Mouse (Mus musculus) MEL-GATA-1-ER (cell line): ENCODE results near the gene Mesd.

Experiments used
- DNase-seq: peaks from one replicate; pipeline ENCODE4 v3.0.0-alpha.2; 2012; ENCODE audit warnings: low read depth; ENCODE audit errors: extremely low read depth

Mesd gene

DNA sequence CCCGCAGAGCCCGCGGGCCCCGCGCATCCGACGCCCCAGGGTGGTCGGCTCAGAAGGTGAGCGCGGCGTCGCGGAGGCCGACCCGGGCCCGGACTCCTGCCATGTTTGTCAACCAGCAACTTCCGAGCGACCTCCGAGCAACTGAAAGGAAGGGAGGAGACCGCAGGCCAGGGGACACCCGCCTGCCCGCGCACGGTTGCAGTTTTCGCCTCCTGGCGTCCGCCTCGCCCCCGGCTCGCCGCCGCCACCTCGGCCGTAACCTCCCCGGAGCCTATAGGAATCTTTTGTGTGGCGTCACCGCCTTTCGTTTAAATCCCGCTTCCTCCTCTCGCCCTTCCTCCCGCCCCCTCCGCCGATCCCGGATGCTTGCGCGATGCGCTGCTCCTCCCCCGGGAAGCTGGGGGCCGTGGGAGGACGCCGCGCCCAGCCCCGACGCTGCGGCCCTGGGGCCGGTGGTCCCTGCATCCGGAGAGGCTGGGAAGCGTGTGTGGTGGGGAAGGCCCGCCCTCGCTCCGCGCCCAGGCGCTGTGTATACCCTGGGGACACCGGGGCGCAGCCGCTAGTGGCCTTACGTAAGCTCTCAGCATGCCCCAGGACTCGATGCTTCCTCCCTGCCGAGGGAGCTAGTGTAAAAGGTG is at the start of gene Mesd, which contains the start of gene Tlnrd1:
Gene Mesd (plus strand): TSS at position 446 of the 638 bp plus-strand sequence.
Gene Tlnrd1 (minus strand): TSS at position 285 of the 638 bp plus-strand sequence.
- DNase-seq = peak; percentile 84

DNA sequence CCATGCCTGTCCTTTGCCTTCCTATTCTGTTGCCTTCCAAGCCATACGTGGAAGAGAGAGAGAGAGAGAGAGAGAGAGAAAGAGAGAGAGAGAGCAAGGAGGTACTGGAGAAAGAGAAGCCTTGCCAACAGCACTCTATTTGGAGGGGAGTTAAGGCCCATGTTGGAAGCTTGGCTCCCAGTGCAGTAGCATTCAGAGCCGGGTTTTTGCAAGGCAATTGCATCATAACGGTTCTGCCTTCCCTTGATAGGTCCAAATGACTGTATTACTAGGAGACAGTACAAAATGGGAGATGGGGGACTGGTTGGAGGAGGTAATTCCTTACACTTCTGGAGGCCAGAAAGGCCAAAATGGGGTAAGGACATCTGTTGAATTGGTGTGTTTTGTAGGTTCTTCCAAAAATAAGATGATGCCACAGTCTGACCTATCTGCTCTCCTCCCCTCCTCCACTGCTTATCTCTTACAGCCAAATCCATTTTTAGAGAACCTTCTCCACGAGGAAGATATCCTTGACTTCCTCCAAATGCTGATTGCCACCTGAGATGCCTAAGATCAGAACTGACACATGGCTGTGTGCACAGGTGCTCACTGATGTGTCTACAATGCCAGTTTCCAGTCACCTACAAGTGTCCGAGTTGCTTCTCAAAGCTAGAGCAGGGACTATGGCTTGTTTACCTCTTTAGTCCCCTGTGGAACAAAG is 45.6 kb upstream of the Mesd start:
- DNase-seq = no peak

DNA sequence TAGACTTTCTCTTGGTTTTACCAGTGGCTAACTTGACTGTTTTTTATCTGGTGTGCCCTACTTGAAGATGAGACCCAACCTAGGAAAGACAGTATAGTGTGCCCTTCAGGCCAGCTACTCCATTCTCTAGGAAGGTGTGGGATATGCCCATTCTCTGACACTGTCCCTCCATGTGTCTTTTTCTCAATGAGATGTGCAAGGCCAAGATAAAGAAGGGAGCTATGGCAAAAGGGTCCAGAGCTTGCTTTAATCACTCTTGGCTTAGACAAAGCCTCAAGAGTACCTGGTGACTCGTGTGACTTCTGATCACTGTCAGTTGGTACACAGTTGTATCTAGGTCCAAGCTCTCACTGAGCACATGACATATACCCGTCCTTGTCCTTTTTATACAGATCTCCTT is 44.2 kb upstream of the Mesd start:
- no peak for DNase-seq

DNA sequence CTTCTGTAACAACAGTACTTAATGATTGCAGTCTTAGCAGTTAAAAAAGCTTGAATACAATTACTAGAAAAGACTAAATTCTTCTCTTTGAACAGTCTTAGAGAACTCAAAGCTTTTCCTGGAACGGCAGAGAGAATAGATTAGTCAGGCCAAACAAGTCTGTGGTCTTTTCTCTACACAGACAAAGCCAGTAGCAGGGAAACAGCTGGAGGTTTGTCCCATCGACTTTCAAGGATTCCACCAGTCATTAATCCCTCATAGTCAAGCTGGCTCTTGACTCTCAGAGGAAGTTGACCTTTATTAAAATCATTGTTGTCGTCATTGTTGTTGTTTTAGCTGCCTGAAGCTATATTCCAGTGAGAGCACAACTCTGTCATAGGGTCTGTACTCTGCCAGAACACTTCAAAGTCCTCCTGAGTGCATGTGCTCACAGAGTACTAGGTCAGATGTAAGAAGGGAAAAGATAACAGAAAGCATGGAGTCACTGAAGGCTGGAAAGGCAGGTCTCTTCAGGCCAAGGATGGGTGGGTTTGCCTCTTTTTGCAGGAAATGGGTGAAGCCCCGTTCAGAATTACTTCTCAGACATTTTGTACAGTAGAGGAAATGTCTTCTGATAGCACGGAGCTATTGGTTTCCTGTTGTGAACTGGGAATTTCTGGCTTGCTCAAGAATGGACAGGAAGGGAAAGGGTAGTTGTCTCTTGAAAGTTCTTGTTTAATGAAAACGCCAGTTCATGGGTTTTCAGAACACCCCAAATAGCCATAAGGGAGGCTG is 41.6 kb upstream of the Mesd start:
- DNase-seq = no peak

DNA sequence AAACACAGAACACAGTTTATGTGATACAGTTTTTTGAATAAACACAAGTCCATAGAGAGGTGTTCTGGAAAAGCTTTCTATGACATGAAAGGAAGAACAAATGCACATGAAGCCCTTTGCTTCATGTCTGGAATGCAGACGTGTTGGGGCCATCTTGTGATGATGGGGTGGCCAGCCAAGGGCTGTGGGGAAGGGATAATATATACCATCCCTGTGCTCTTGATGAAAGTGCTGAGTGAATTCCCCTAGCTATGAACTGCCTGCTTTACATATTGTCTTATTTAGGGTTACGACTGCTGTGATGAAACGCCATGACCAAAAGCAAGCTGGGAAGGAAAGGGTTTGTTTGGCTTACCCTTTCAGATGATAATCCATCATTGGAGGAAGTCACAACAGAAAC is 39.5 kb upstream of the Mesd start:
- DNase-seq = no peak

GRCm38 (mm10) chr7:83847187-83848075 is 36.8 kb upstream of the Mesd start:
- DNase-seq = no peak

DNA sequence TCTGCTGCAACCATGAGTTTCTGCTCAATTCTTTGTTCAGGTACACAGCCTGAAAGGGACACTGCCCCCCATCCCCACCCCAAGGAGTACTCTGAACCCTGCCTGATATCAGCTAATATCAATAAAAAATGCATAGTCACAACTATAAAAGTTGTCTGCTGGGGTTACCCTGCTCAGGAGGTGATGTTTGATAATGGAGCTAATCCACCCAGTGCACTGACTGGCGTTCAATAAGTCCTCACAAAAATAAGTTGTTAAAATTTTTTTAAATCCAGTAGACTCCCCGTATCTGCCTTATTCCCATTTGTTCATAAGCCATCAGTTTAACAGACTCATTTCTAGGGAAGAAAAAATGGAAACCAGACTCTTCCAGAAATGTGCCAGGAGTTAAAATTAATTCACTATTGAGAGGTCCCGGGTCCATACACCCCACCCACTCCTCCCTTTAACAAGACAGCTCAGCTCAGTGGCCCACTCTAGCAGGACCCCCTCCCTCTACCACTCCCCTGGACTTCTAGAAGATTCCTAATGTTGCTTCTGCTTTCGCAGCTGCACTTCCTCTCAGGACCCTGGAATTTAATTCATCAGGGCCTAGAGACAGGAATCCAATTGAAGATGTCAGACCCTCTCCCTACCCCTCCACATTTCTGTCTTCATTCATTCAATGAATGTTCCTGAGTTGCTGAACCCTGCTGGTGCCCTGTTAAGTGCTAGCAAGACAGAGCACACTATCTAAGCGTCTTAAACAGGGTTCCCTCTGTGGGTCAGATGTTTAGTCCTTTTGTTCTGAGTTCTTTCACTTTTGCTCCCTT is 32.5 kb upstream of the Mesd start:
- no peak for DNase-seq

GRCm38 (mm10) chr7:83852381-83853380 is 31.6 kb upstream of the Mesd start:
- no peak for DNase-seq

GRCm38 (mm10) chr7:83855203-83855602 is 29.1 kb upstream of the Mesd start:
- no peak for DNase-seq

GRCm38 (mm10) chr7:83856353-83857207 is 27.7 kb upstream of the Mesd start:
- no peak for DNase-seq

GRCm38 (mm10) chr7:83857208-83857488 is 27.1 kb upstream of the Mesd start:
- DNase-seq = no peak

GRCm38 (mm10) chr7:83857921-83858320 is 26.3 kb upstream of the Mesd start:
- no peak for DNase-seq

- no peak for DNase-seq
Observed at GRCm38 (mm10) chr7:83859378-83860083, 24.7 kb upstream of the Mesd start.

GRCm38 (mm10) chr7:83863554-83863953 is 20.7 kb upstream of the Mesd start:
- DNase-seq = no peak

- no peak for DNase-seq
Observed at GRCm38 (mm10) chr7:83868200-83868599, 16.1 kb upstream of the Mesd start.

- DNase-seq = no peak
Observed at GRCm38 (mm10) chr7:83869839-83870543, 14.3 kb upstream of the Mesd start.

DNA sequence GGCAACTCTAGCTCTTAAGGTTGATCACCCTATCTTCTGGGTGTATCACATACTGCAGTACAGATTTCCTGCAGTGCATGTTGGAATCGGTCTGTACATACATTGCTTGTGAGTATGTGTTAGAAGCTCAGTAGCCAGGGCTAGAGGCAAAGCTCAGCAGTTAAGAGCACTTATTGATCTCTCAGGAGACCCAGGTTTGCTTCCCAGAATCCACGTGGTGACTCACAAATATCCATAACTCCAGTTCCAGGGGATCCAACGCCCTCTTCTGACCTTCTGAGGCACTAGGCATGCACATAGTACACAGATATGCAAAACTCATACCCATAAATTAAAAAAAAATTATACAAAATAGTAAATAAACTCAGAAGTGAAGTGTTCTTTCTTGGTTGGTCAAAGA is 7.2 kb upstream of the Mesd start:
- DNase-seq = no peak
